In the genomic region with DNA sequence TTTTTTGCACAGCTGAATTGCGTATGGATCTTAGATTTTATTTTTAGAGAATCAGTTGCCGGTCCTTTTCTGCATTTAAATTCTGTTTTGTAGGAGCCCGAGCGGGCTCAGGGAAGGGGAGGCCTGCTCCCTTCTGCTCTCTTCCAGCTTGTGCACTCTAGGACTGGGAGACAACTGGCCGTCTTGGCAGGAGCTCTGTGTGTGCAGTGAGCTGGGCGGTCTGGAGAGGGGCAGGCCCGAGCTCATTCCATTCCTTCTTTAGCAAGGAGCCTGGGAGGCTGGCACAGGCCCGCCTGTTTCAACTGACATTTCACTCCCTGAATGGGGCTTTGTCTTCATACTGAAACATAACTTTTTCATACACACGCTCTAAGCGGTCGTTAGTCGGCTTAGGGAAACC, we compare ENCODE assay signal across 8 mouse cellular contexts. TPM values are rescaled to one million over a fixed set of nuclear protein-coding genes. Genes with fewer than 3 reads are reported as not detected.
DNase-seq lines count a peak whose midpoint lies in the region; ATAC-seq lines count a peak whose summit lies in the region.

No protein-coding gene starts in this region.

- no peak overlapping the region for H3K4me3 ChIP-seq in embryonic facial prominence, embryonic 12.5 days
- no peak overlapping the region for H3K4me3 ChIP-seq in limb, embryonic 12.5 days (replicated peaks)

- ATAC-seq in embryonic facial prominence, embryonic 12.5 days (ENCODE audit: insufficient number of reproducible peaks, insufficient read depth, low FRiP score, low TSS enrichment): peak; percentile 82; the same call in 1 of the 2 replicates
- no peak for ATAC-seq in limb, embryonic 12.5 days (ENCODE audit: insufficient number of reproducible peaks, insufficient read depth, low FRiP score, low TSS enrichment, low read depth)
- ATAC-seq in CD4-positive, CD25-positive, alpha-beta regulatory T cell, adult 4 months: no peak

- peak overlapping the region; percentile 60 for H3K27ac ChIP-seq in embryonic facial prominence, embryonic 12.5 days
- peak overlapping the region; percentile 84 for H3K27ac ChIP-seq in limb, embryonic 12.5 days

- H3K4me2 ChIP-seq in embryonic facial prominence, embryonic 12.5 days (replicated peaks): no peak overlapping the region
- no peak overlapping the region for H3K4me2 ChIP-seq in limb, embryonic 12.5 days

- no peaks in the 10 kb centered on the region for H3K36me3 ChIP-seq in embryonic facial prominence, embryonic 12.5 days
- H3K36me3 ChIP-seq in limb, embryonic 12.5 days: peaks cover 4% of the 10 kb centered on the region; the same call in 1 of the 2 replicates

- peaks cover 19% of the 10 kb centered on the region for H3K4me1 ChIP-seq in embryonic facial prominence, embryonic 12.5 days
- H3K4me1 ChIP-seq in limb, embryonic 12.5 days (replicated peaks): peaks cover 18% of the 10 kb centered on the region

- no peaks in the 10 kb centered on the region for H3K27me3 ChIP-seq in embryonic facial prominence, embryonic 12.5 days
- no peaks in the 10 kb centered on the region for H3K27me3 ChIP-seq in limb, embryonic 12.5 days

- peak; percentile 62 for DNase-seq in ZHBTc4 (ENCODE audit: low read depth, low spot score)
- peak; percentile 65 to 73 for DNase-seq in heart, adult 9 months (ENCODE audit: low spot score in 2 of 2)
- DNase-seq in kidney, adult 18-20 months: peak; percentile 30
- DNase-seq in ovary, adult 18-20 months (ENCODE audit: low spot score): peak; percentile 42
- DNase-seq in T-cell, adult 2 months (ENCODE audit: low spot score): no peak

- no peaks in the 10 kb centered on the region for H3K9me3 ChIP-seq in embryonic facial prominence, embryonic 12.5 days
- no peaks in the 10 kb centered on the region for H3K9me3 ChIP-seq in limb, embryonic 12.5 days

- WGBS in embryonic facial prominence, embryonic 12.5 days: 39% methylated on average over 12 of the region's 12 CpGs
- 60% methylated on average over 12 of the region's 12 CpGs for WGBS in limb, embryonic 12.5 days

- no peak overlapping the region for H3K9ac ChIP-seq in embryonic facial prominence, embryonic 12.5 days
- no peak overlapping the region for H3K9ac ChIP-seq in limb, embryonic 12.5 days (replicated peaks)

RNA-seq across cellular contexts. Expression of a gene that starts 44.8 kb away (rescaled TPM):
- 26.1 and 29.5 TPM in 2 replicates for polyA plus RNA-seq in embryonic facial prominence, embryonic 12.5 days (2016; fragmentation: Nextera tagmentation; extraction: Ambion mirVana)
- 23.7 and 24.1 TPM in 2 replicates for polyA plus RNA-seq in limb, embryonic 12.5 days (2016; fragmentation: Nextera tagmentation; extraction: Ambion mirVana)
- under 1 TPM in 1 of 2 experiments, not detected in 1; 0.03 TPM for polyA plus RNA-seq in CD4-positive, CD25-positive, alpha-beta regulatory T cell, adult 4 months (2017; shearing (Covaris generic))

Comparison
In these comparisons a context has a peak if more than half of its experiments do, and no peak if none do; other contexts are left out.
1. RNA of a gene that starts 44.8 kb away (polyA plus RNA-seq): 26.1 to 29.5 TPM in embryonic facial prominence, embryonic 12.5 days and 23.7 to 24.1 TPM in limb, embryonic 12.5 days; 0.03 TPM in CD4-positive, CD25-positive, alpha-beta regulatory T cell, adult 4 months; every median in the first group is over 10 times any median in the second.